Mouse (Mus musculus) adrenal gland, adult 8-10 months (tissue): ENCODE results near the gene Adck1. TPM values are rescaled to one million over a fixed set of nuclear protein-coding genes. Genes with fewer than 3 reads are reported as not detected.

Experiments
- DNase-seq: peaks from one replicate; pipeline ENCODE4 v3.0.0; 2022
- total RNA-seq, 4 experiments: library from RNA; stranded (reverse); gene quantifications; 2 replicates each; pipeline ENCODE4 v1.2.4; 2022

Adck1 gene
- total RNA-seq, 4 experiments from 2014 or later = 24.3 to 26.0 (median 25.0) TPM

DNA sequence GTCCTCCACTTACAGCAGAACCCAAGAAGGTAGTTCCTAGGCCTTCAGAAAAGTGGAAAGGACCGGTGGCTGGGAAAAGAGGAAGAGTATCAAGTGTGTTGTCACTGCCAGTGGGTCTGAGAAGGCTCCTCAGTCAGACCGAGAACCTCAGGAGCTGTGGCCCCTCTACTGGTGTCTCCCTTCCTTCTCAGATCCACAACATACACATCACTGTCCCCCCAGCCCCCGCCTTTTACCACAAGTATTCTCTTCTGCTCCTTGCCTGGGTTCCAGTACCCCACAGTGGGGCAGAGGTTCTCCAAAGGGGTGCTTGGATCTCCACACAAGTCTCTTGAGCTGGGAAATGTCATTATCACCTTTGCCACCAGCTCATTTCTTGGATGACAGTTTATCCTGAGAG is 115.5 kb downstream of the Adck1 start:
- DNase-seq = no peak

GRCm38 (mm10) chr12:88476702-88477101 is 116.3 kb downstream of the Adck1 start:
- DNase-seq = no peak

DNA sequence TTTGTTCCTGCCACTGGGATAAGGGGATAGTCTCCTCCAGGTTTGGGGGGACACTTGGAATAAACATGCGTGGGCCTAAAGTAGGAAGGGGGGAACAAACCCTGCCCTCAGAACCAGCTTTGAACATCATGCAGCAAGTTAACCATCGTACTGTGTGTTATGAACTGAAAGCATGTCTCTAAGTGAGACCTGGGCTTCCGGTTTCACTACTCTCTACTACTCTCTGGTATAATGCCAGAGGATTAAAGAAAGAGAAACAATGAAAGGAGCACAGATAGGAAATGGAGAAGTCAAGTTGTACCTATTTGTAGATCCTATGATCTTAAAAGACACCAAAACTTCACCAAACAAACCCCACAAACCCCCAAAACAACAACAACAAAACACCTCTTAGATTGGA is 121.3 kb downstream of the Adck1 start:
- no peak for DNase-seq

DNA sequence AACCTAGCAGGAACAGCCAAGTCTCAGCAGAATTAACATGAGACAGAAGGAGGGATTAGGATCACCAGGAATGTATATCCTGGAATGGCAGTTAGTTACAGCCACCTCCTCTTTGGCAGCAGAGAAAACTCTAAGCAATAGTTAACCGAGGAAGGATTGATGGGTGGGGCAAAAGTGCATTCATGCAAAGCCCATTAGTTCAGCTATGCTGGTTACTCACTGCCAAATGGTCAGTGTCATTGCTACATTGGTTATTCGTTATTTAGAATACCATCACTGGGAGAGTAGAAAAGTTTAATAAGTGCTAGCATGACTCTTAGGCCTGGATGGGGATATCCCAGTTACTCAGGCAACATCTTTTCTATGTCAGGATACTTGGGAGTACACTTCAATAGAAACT is 130.5 kb downstream of the Adck1 start:
- DNase-seq = no peak

Other genes with a start within 250 kb of the Adck1 start
- gene Gm10436, start 178.4 kb upstream of the Adck1 start, total RNA-seq = not detected
- not detected for gene Gm8332, start 110.5 kb upstream of the Adck1 start, total RNA-seq
- gene Gm5662, start 86.1 kb upstream of the Adck1 start, total RNA-seq = not detected
- not detected for gene Gm5039, start 36.5 kb upstream of the Adck1 start, total RNA-seq